Comparison of ENCODE assay signal across 7 mouse cellular contexts in genomic region chr14:59942864-59943611, GRCm38 (mm10).
A peak's percentile ranks its signal among the peaks of the same experiment; 100 is the strongest.
DNase-seq lines count a peak whose midpoint lies in the region; ATAC-seq and TF ChIP-seq lines count a peak whose summit lies in the region.

No protein-coding gene starts in this region.

- no peaks in the 10 kb centered on the region for H3K4me1 ChIP-seq in intestine, postnatal 0 days (replicated peaks; ENCODE audit: control insufficient read depth, insufficient read depth, low read length)
- H3K4me1 ChIP-seq in midbrain, embryonic 14.5 days (ENCODE audit: control insufficient read depth, insufficient read depth, low read length), result no peaks in the 10 kb centered on the region; the same call in 1 of the 2 replicates

- intact Hi-C loops in gastrocnemius, postnatal 14 days (cut with DNase I; ENCODE audit: low total_unique reads), result loop anchor here (5.0 kb wide), 1 partner anchor 336 kb away; no protein-coding TSS in a partner anchor
- intact Hi-C loops in left cerebral cortex, postnatal 25 days (cut with DNase I), result loop anchor here (1.0 to 5.0 kb wide), 2 partner anchors 316 to 330 kb away; partner anchors contain the start of gene Shisa2

- H3K9me3 ChIP-seq in intestine, postnatal 0 days (ENCODE audit: control insufficient read depth), result no peaks in the 10 kb centered on the region
- H3K9me3 ChIP-seq in midbrain, embryonic 14.5 days (ENCODE audit: control insufficient read depth, low read length), result no peaks in the 10 kb centered on the region

- 23% methylated on average over 7 of the region's 7 CpGs for WGBS in intestine, postnatal 0 days
- WGBS in midbrain, embryonic 14.5 days, result 42% methylated on average over 7 of the region's 7 CpGs

- peak; percentile 75 to 94 for DNase-seq in adrenal gland, adult (ENCODE audit: inconsistent age in 2 of 2, low spot score in 1 of 2)
- peak; percentile 82 for DNase-seq in gastrocnemius, postnatal 14 days
- DNase-seq in left cerebral cortex, postnatal 25 days (ENCODE audit: low spot score in 2 of 2), result peak; percentile 87 to 93
- DNase-seq in midbrain, embryonic 14.5 days, result peak; percentile 92
- DNase-seq in spleen, postnatal 14 days (ENCODE audit: low spot score in 2 of 2), result peak; percentile 13 to 54

- peak; percentile 96 for TF ChIP-seq CTCF in intestine, postnatal 0 days (IDR thresholded peaks at IDR 0.05; ENCODE audit: low read depth)

- no peak overlapping the region for H3K4me2 ChIP-seq in intestine, postnatal 0 days (replicated peaks; ENCODE audit: low read depth)
- H3K4me2 ChIP-seq in midbrain, embryonic 14.5 days (ENCODE audit: low read length), result no peak overlapping the region

- ATAC-seq in common myeloid progenitor, adult 5-6 weeks (replicated peaks; ENCODE audit: low read depth, poor library complexity, severe bottlenecking), result peak; percentile 100
- peak; percentile 53 for ATAC-seq in intestine, postnatal 0 days
- ATAC-seq in midbrain, embryonic 14.5 days (ENCODE audit: low FRiP score, low TSS enrichment), result peak; percentile 80; the same call in 1 of the 2 replicates

- no peak overlapping the region for H3K9ac ChIP-seq in intestine, postnatal 0 days (ENCODE audit: low read depth, low read length)
- H3K9ac ChIP-seq in midbrain, embryonic 14.5 days (replicated peaks; ENCODE audit: low read length), result no peak overlapping the region

- H3K36me3 ChIP-seq in intestine, postnatal 0 days (ENCODE audit: control insufficient read depth, insufficient read depth), result no peaks in the 10 kb centered on the region
- no peaks in the 10 kb centered on the region for H3K36me3 ChIP-seq in midbrain, embryonic 14.5 days (ENCODE audit: control insufficient read depth, insufficient read depth, low read length)

- no peak overlapping the region for H3K4me3 ChIP-seq in intestine, postnatal 0 days (ENCODE audit: low read depth, low read length)
- H3K4me3 ChIP-seq in midbrain, embryonic 14.5 days (replicated peaks; ENCODE audit: low read depth, low read length), result no peak overlapping the region

- no peak overlapping the region for H3K27ac ChIP-seq in intestine, postnatal 0 days (ENCODE audit: low read depth, low read length)
- no peak overlapping the region for H3K27ac ChIP-seq in midbrain, embryonic 14.5 days (replicated peaks; ENCODE audit: low read depth, low read length)

- no peaks in the 10 kb centered on the region for H3K27me3 ChIP-seq in intestine, postnatal 0 days (replicated peaks; ENCODE audit: control insufficient read depth, insufficient read depth, low read length)
- no peaks in the 10 kb centered on the region for H3K27me3 ChIP-seq in midbrain, embryonic 14.5 days (ENCODE audit: control insufficient read depth, insufficient read depth, low read length)

Comparison
In these comparisons a context has a peak if more than half of its experiments do, and no peak if none do; other contexts are left out.
1. DNase-seq: peak in every context shown above with its lines; median percentile 92 in midbrain, embryonic 14.5 days; 90 in left cerebral cortex, postnatal 25 days; 84 in adrenal gland, adult; 82 in gastrocnemius, postnatal 14 days; 34 in spleen, postnatal 14 days.